Mouse (Mus musculus): ENCODE results near the gene Nfatc2ip.

Gene Nfatc2ip

GRCm38 (mm10) chr7:126354738-126355614 is 41.6 kb downstream of the Nfatc2ip start:
- DNase-seq = no peak

- DNase-seq = no peak
These were observed 42.6 kb downstream of the Nfatc2ip start for GRCm38 (mm10) chr7:126353994-126354365.

GRCm38 (mm10) chr7:126353251-126353993 is 43.1 kb downstream of the Nfatc2ip start:
- no peak for DNase-seq

- no peak for DNase-seq
These were observed 45.1 kb downstream of the Nfatc2ip start for GRCm38 (mm10) chr7:126351419-126351951.

GRCm38 (mm10) chr7:126350748-126351418 is 45.7 kb downstream of the Nfatc2ip start:
- no peak for DNase-seq

GRCm38 (mm10) chr7:126348293-126348692 is 48.2 kb downstream of the Nfatc2ip start:
- DNase-seq = no peak

GRCm38 (mm10) chr7:126347098-126347497 is 49.4 kb downstream of the Nfatc2ip start:
- DNase-seq = no peak

GRCm38 (mm10) chr7:126345969-126346368 is 50.6 kb downstream of the Nfatc2ip start:
- DNase-seq = no peak

GRCm38 (mm10) chr7:126345557-126345956 is 51.0 kb downstream of the Nfatc2ip start:
- DNase-seq = no peak

GRCm38 (mm10) chr7:126340896-126341295 is 55.6 kb downstream of the Nfatc2ip start:
- no peak for DNase-seq

GRCm38 (mm10) chr7:126340206-126340618 is 56.3 kb downstream of the Nfatc2ip start:
- DNase-seq = no peak

- DNase-seq = peak in 1 of 2 experiments; percentile 16
These were observed 57.0 kb downstream of the Nfatc2ip start for GRCm38 (mm10) chr7:126339521-126339971.

GRCm38 (mm10) chr7:126338906-126339305 is 57.6 kb downstream of the Nfatc2ip start:
- DNase-seq = no peak

- DNase-seq = peak; percentile 30 to 46
These were observed 61.0 kb downstream of the Nfatc2ip start for GRCm38 (mm10) chr7:126335556-126335955.

All from cerebellum, postnatal 10 days (tissue).